Mouse (Mus musculus) adrenal gland, adult 2 months (tissue): ENCODE results near the gene Gk2. TPM values are rescaled to one million over a fixed set of nuclear protein-coding genes. Genes with fewer than 3 reads are reported as not detected.

ENCODE experiments used
- polyA plus RNA-seq: library from polyadenylated mRNA; depleted of rRNA; stranded (reverse); fragments of >200 nt; gene quantifications from 2 replicates; pipeline ENCODE4 v1.2.3, GENCODE M21; 2012; rRNA removed
- total RNA-seq, 2 experiments: library from RNA; stranded (reverse); gene quantifications; 2 replicates each; pipeline ENCODE4 v1.2.3; 2021

The Gk2 gene
- total and polyA plus RNA-seq, 3 experiments = not detected

Other genes starting within 250 kb of the Gk2 start
- gene Naa11, start 64.6 kb downstream of the Gk2 start, total RNA-seq = not detected
- gene Naa11, start 64.6 kb downstream of the Gk2 start, polyA plus RNA-seq = not detected in 2 replicates